8 mouse cellular contexts compared by ENCODE assay signal in genomic region chr7:81570752-81571107, GRCm38 (mm10). TPM values are rescaled to one million over a fixed set of nuclear protein-coding genes. Genes with fewer than 3 reads are reported as not detected.
DNase-seq lines count a peak whose midpoint lies in the region; ATAC-seq and TF ChIP-seq lines count a peak whose summit lies in the region.

No protein-coding gene starts in this region.

- peak; percentile 26; the same call in 1 of the 2 replicates for TF ChIP-seq CTCF in cerebellum, adult 2 months (IDR thresholded peaks at IDR 0.05; ENCODE audit: borderline replicate concordance, insufficient read depth, low read depth, low read length)
- no peak for TF ChIP-seq CTCF in C2C12 (IDR thresholded peaks at IDR 0.05; ENCODE audit: control insufficient read depth, insufficient read depth, insufficient read length)

- peaks cover 6% of the 10 kb centered on the region for H3K36me3 ChIP-seq in C2C12 (ENCODE audit: control insufficient read depth, insufficient read depth)
- peaks cover 9% of the 10 kb centered on the region for H3K36me3 ChIP-seq in forebrain, embryonic 13.5 days (ENCODE audit: poor library complexity, severe bottlenecking)
- H3K36me3 ChIP-seq in liver, embryonic 16.5 days (ENCODE audit: control insufficient read depth, insufficient read depth): peaks cover 5% of the 10 kb centered on the region; the same call in 1 of the 2 replicates

- TF ChIP-seq POLR2A in cerebellum, adult 2 months (IDR thresholded peaks at IDR 0.05; ENCODE audit: borderline replicate concordance, insufficient read depth, low read length): no peak

- H3K4me2 ChIP-seq in forebrain, embryonic 13.5 days: peak overlapping the region; percentile 75
- peak overlapping the region; percentile 50 for H3K4me2 ChIP-seq in liver, embryonic 16.5 days (ENCODE audit: low read depth, low read length)

- no peak; the same call in 1 of the 2 replicates for ATAC-seq in forebrain, embryonic 13.5 days
- no peak; the same call in 1 of the 2 replicates for ATAC-seq in liver, embryonic 16.5 days (ENCODE audit: low read depth)

- H3K4me1 ChIP-seq in cerebellum, adult 2 months (ENCODE audit: control insufficient read depth, insufficient read depth, low read length): peaks cover 11% of the 10 kb centered on the region
- H3K4me1 ChIP-seq in forebrain, embryonic 13.5 days: peaks cover 25% of the 10 kb centered on the region
- peaks cover 14% of the 10 kb centered on the region for H3K4me1 ChIP-seq in liver, embryonic 16.5 days (ENCODE audit: control insufficient read depth, low read depth, low read length)

- no peak for DNase-seq in cerebellum, adult 2 months
- DNase-seq in cerebellum, adult 9-11 months: no peak
- no peak for DNase-seq in left cerebral cortex, adult 18-20 months (ENCODE audit: low spot score in 2 of 2)
- no peak for DNase-seq in Muller cell, postnatal 12 days (ENCODE audit: inconsistent ontology term)
- DNase-seq in urinary bladder, adult 2 months (ENCODE audit: low spot score): no peak

- H3K4me3 ChIP-seq in cerebellum, adult 2 months (replicated peaks; ENCODE audit: insufficient read depth, low read depth, low read length): peak overlapping the region; percentile 28
- peak overlapping the region; percentile 43 for H3K4me3 ChIP-seq in C2C12 (ENCODE audit: insufficient read depth, poor library complexity, severe bottlenecking)
- peak overlapping the region; percentile 84 for H3K4me3 ChIP-seq in forebrain, embryonic 13.5 days
- H3K4me3 ChIP-seq in liver, embryonic 16.5 days (ENCODE audit: low read depth, low read length): peak overlapping the region; percentile 92

- no peaks in the 10 kb centered on the region for H3K27me3 ChIP-seq in cerebellum, adult 2 months (ENCODE audit: control insufficient read depth, insufficient read depth, low read length)
- H3K27me3 ChIP-seq in C2C12 (ENCODE audit: control insufficient read depth, insufficient read depth, insufficient read length): peaks cover 2% of the 10 kb centered on the region
- no peaks in the 10 kb centered on the region for H3K27me3 ChIP-seq in forebrain, embryonic 13.5 days
- no peaks in the 10 kb centered on the region for H3K27me3 ChIP-seq in liver, embryonic 16.5 days (ENCODE audit: control insufficient read depth, insufficient read depth, low read depth, low read length)

- no peaks in the 10 kb centered on the region for H3K9me3 ChIP-seq in forebrain, embryonic 13.5 days (replicated peaks)
- no peaks in the 10 kb centered on the region for H3K9me3 ChIP-seq in liver, embryonic 16.5 days (replicated peaks; ENCODE audit: control insufficient read depth, low read length)

- no peak overlapping the region for H3ac ChIP-seq in C2C12 (ENCODE audit: control insufficient read depth, insufficient read length, low read depth)

- WGBS in cerebellum, adult 2 months: 2% methylated on average over 5 of the region's 5 CpGs
- WGBS in forebrain, embryonic 13.5 days: 4% methylated on average over 5 of the region's 5 CpGs
- 4% methylated on average over 5 of the region's 5 CpGs for WGBS in liver, embryonic 16.5 days (ENCODE audit: insufficient replicate concordance)

- no peaks in the 10 kb centered on the region for H3K79me3 ChIP-seq in C2C12 (ENCODE audit: low read depth)

- no peak overlapping the region for H3K9ac ChIP-seq in forebrain, embryonic 13.5 days
- no peak overlapping the region for H3K9ac ChIP-seq in liver, embryonic 16.5 days (ENCODE audit: low read depth, low read length)

- H3K27ac ChIP-seq in cerebellum, adult 2 months (ENCODE audit: insufficient read depth, low read length): no peak overlapping the region
- no peak overlapping the region for H3K27ac ChIP-seq in forebrain, embryonic 13.5 days
- no peak overlapping the region for H3K27ac ChIP-seq in liver, embryonic 16.5 days (ENCODE audit: low read length)

- H3K79me2 ChIP-seq in C2C12 (ENCODE audit: control insufficient read depth, insufficient read depth): peaks cover 15% of the 10 kb centered on the region

TF ChIP-seq in C2C12, 6 proteins besides CTCF, POLR2A, EP300 and RAD21:
- TF ChIP-seq MYOG (IDR thresholded peaks at IDR 0.05; ENCODE audit: control insufficient read depth, extremely low read depth, insufficient read length): no peak
- no peak for TF ChIP-seq MAX (IDR thresholded peaks at IDR 0.05)
- no peak for TF ChIP-seq USF1 (IDR thresholded peaks at IDR 0.05; ENCODE audit: low read depth)
- TF ChIP-seq FOSL1 (IDR thresholded peaks at IDR 0.05; ENCODE audit: insufficient read depth, low read length, poor library complexity, severe bottlenecking): no peak
- no peak for TF ChIP-seq MYOD1 (IDR thresholded peaks at IDR 0.05; ENCODE audit: control insufficient read depth, insufficient read length, low read depth)
- TF ChIP-seq CEBPB (IDR thresholded peaks at IDR 0.05; ENCODE audit: low read depth): no peak

RNA-seq across cellular contexts. Expression of gene Whamm, which starts 0.3 kb away (rescaled TPM):
- 28.6 and 29.4 TPM in 2 replicates for polyA plus RNA-seq in cerebellum, adult 2 months (2012; rRNA removed)
- 3.2 TPM for polyA plus RNA-seq in C2C12 (2012; fragmentation: generic; extraction: Trizol)
- 4.1 and 4.5 TPM in 2 replicates for polyA plus RNA-seq in forebrain, embryonic 13.5 days (2015; fragmentation: Nextera tagmentation; extraction: Ambion mirVana)
- 1.5 and 2.4 TPM in 2 replicates for polyA plus RNA-seq in liver, embryonic 16.5 days (2015; fragmentation: Nextera tagmentation; extraction: Ambion mirVana)
- 10 to 100 TPM; 15.1 to 17.5 TPM for total RNA-seq in left cerebral cortex, adult 18-20 months (2021)
- polyA plus RNA-seq in urinary bladder, adult 2 months (2012; rRNA removed): 18.0 and 19.4 TPM in 2 replicates

RNA-seq across cellular contexts. Expression of gene Fsd2, which starts 4.0 kb away (rescaled TPM):
- polyA plus RNA-seq in cerebellum, adult 2 months (2012; rRNA removed): 0.16 and 0.26 TPM in 2 replicates
- not detected for polyA plus RNA-seq in C2C12 (2012; fragmentation: generic; extraction: Trizol)
- 0.10 TPM in 2 replicates for polyA plus RNA-seq in forebrain, embryonic 13.5 days (2015; fragmentation: Nextera tagmentation; extraction: Ambion mirVana)
- 0.21 and 0.59 TPM in 2 replicates for polyA plus RNA-seq in liver, embryonic 16.5 days (2015; fragmentation: Nextera tagmentation; extraction: Ambion mirVana)
- total RNA-seq in left cerebral cortex, adult 18-20 months (2021): under 1 TPM; 0.09 to 0.26 TPM
- 0.29 and 0.33 TPM in 2 replicates for polyA plus RNA-seq in urinary bladder, adult 2 months (2012; rRNA removed)

Comparison
In these comparisons a context has a peak if more than half of its experiments do, and no peak if none do; other contexts are left out.
1. H3K4me3 ChIP-seq: peak in every context shown above with its lines; median percentile 92 in liver, embryonic 16.5 days; 84 in forebrain, embryonic 13.5 days; 43 in C2C12; 28 in cerebellum, adult 2 months.